Mouse (Mus musculus): Measurements from ENCODE around the gene Cox19. TPM values are rescaled to one million over a fixed set of nuclear protein-coding genes. Genes with fewer than 3 reads are reported as not detected.

The Cox19 gene
- 102 and 106 TPM in 2 replicates for polyA plus RNA-seq (2014; fragmentation: Nextera tagmentation; extraction: Ambion mirVana)

DNA sequence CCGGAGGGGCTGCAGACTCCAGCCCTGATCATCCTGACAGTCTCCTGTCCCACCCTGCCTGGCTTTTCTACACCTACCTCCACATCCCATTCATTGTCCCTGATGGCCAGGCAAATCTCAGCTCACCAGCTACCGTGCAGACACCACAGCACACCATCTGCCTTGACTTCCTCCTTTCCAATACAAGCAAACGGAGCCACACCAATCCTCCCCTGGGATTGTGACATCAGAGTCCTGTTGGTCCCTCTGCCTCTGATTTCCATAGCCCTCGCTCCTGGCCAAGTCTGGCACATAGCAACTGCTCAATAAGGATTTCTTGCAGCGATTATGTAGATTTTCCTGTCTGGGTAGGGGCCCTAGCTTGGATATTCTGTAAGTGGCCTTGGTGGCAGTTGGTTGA lies at the start of gene Cox19:
TSS of gene Cox19 (minus strand) at position 285 of the 400 bp plus-strand sequence.
- Histone ChIP-seq H3K27me3 (ENCODE audit: insufficient read depth, low read length) (no peaks in the 10 kb centered on the region), H3K9ac (peak within 1 kb of the TSS; percentile 31), H3K4me2 (no peak within 1 kb of the TSS), H3K4me1 (ENCODE audit: insufficient read depth) (no peaks in the 10 kb centered on the region), H3K27ac (ENCODE audit: low read depth) (no peak within 1 kb of the TSS), H3K36me3 (ENCODE audit: insufficient read depth) (no peaks in the 10 kb centered on the region), H3K9me3 (ENCODE audit: low read depth, low read length) (no peaks in the 10 kb centered on the region), H3K4me3 (ENCODE audit: low read depth, low read length) (no peak within 1 kb of the TSS)
- WGBS, result 39% methylated on average over 5 of the region's 5 CpGs
- DNase-seq (no peak), ATAC-seq (ENCODE audit: insufficient read depth) (no peak)
- TF ChIP-seq CTCF (IDR thresholded peaks at IDR 0.05; ENCODE audit: low read depth), result no peak

GRCm38 (mm10) chr5:139399991-139400390 lies 48.8 kb upstream of the Cox19 start:
- Histone ChIP-seq H3K4me3 (ENCODE audit: low read depth, low read length) (no peak overlapping the region), H3K36me3 (ENCODE audit: insufficient read depth) (no peaks in the 10 kb centered on the region), H3K4me1 (ENCODE audit: insufficient read depth) (no peaks in the 10 kb centered on the region; the same call in 1 of the 2 replicates), H3K4me2 (no peak overlapping the region), H3K27me3 (ENCODE audit: insufficient read depth, low read length) (no peaks in the 10 kb centered on the region), H3K9me3 (ENCODE audit: low read depth, low read length) (no peaks in the 10 kb centered on the region), H3K9ac (no peak overlapping the region), H3K27ac (ENCODE audit: low read depth) (no peak overlapping the region)
- WGBS, result 78% methylated on average over 14 of the region's 14 CpGs
- no peak for TF ChIP-seq CTCF (IDR thresholded peaks at IDR 0.05; ENCODE audit: low read depth)
- no peak for ATAC-seq (ENCODE audit: insufficient read depth)
- no peak for DNase-seq

DNA sequence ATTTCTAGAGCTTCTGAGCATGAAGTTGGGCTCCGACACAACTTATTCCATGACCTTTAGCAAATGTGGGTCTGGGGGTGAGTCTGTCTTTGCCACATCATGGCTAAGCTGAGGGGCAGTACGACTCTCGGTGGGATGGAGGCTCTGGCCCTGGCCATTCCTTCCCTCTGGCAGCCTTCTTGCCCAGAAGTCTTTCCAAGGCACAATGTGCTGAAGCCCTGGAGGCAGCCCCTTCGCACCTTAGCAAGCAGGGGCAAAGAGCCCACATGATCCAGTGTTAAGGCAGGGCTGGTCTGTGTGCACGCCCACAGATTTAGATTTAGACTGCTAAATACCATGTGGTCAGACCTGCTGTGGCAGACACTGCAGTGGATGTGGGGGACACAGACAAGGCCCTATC lies 47.6 kb upstream of the Cox19 start:
- WGBS, result 70% methylated on average over 5 of the region's 5 CpGs
- H3K27me3 ChIP-seq (ENCODE audit: insufficient read depth, low read length), result no peaks in the 10 kb centered on the region
- H3K4me1 ChIP-seq (ENCODE audit: insufficient read depth), result no peaks in the 10 kb centered on the region; the same call in 1 of the 2 replicates
- H3K9ac ChIP-seq, result no peak overlapping the region; the same call in 1 of the 2 replicates
- H3K27ac ChIP-seq (ENCODE audit: low read depth), result no peak overlapping the region
- H3K36me3 ChIP-seq (ENCODE audit: insufficient read depth), result no peaks in the 10 kb centered on the region
- H3K4me3 ChIP-seq (ENCODE audit: low read depth, low read length), result no peak overlapping the region
- H3K9me3 ChIP-seq (ENCODE audit: low read depth, low read length), result no peaks in the 10 kb centered on the region
- no peak overlapping the region for H3K4me2 ChIP-seq
- no peak for DNase-seq
- 0 out of 2 replicates have a peak, but pooled peaks have one; percentile 9 for ATAC-seq (ENCODE audit: insufficient read depth)
- no peak for TF ChIP-seq CTCF (IDR thresholded peaks at IDR 0.05; ENCODE audit: low read depth)

DNA sequence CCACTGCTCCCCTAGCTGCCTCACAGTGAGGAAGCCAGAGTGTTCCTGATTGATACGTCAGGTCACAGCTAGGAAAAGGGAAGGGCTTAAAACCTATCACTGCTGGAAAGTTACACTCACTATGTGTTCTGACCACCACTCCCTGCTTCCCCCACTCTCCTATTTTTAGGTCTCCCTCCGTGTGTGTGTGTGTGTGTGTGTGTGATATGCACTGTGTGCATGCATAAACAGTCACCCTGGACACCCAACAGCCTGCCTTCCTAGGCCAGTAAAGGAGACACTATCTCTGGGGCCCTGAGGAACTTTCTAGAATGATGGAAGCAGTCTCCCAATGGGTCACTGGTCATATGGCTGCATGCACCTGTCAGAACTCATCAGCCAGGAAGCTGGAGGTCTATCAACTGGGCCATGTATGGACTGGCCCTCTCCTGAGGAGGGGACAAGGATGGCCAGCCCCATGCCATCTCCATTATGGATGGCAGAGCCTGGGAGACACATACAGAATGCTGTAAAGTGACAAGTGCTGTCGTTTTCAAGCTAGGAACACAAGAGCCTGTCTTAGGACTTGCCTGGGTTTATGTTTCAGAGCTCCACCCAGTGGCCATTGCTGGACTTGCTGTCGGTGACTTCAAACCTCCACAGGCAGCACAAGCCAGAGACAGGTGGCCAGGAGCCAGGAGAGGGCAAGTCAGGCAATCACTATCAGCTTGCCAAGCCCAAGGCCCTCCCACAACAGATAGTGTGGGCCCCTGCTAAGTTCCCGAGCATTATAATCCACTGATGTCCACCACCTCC lies 46.9 kb upstream of the Cox19 start:
- no peak overlapping the region for H3K27ac ChIP-seq (ENCODE audit: low read depth)
- H3K9ac ChIP-seq, result no peak overlapping the region; the same call in 1 of the 2 replicates
- DNase-seq, result peak; percentile 92
- H3K36me3 ChIP-seq (ENCODE audit: insufficient read depth), result no peaks in the 10 kb centered on the region
- no peaks in the 10 kb centered on the region; the same call in 1 of the 2 replicates for H3K4me1 ChIP-seq (ENCODE audit: insufficient read depth)
- TF ChIP-seq CTCF (IDR thresholded peaks at IDR 0.05; ENCODE audit: low read depth), result peak; percentile 90
- H3K4me3 ChIP-seq (ENCODE audit: low read depth, low read length), result no peak overlapping the region
- no peak overlapping the region for H3K4me2 ChIP-seq
- 30% methylated on average over 5 of the region's 5 CpGs for WGBS
- ATAC-seq (ENCODE audit: insufficient read depth), result peak; percentile 55
- H3K27me3 ChIP-seq (ENCODE audit: insufficient read depth, low read length), result no peaks in the 10 kb centered on the region
- H3K9me3 ChIP-seq (ENCODE audit: low read depth, low read length), result no peaks in the 10 kb centered on the region

- no peaks in the 10 kb centered on the region for H3K9me3 ChIP-seq (ENCODE audit: low read depth, low read length)
- H3K36me3 ChIP-seq (ENCODE audit: insufficient read depth), result peaks cover 4% of the 10 kb centered on the region; the same call in 1 of the 2 replicates
- no peak overlapping the region for H3K4me2 ChIP-seq
- H3K27ac ChIP-seq (ENCODE audit: low read depth), result no peak overlapping the region
- no peak overlapping the region for H3K4me3 ChIP-seq (ENCODE audit: low read depth, low read length)
- ATAC-seq (ENCODE audit: insufficient read depth) (peak; percentile 52), DNase-seq (no peak)
- H3K4me1 ChIP-seq (ENCODE audit: insufficient read depth), result no peaks in the 10 kb centered on the region; the same call in 1 of the 2 replicates
- no peaks in the 10 kb centered on the region for H3K27me3 ChIP-seq (ENCODE audit: insufficient read depth, low read length)
- 75% methylated on average over 4 of the region's 4 CpGs for WGBS
- no peak overlapping the region for H3K9ac ChIP-seq
- no peak for TF ChIP-seq CTCF (IDR thresholded peaks at IDR 0.05; ENCODE audit: low read depth)
Observed at GRCm38 (mm10) chr5:139397359-139397916, 46.2 kb upstream of the Cox19 start.

DNA sequence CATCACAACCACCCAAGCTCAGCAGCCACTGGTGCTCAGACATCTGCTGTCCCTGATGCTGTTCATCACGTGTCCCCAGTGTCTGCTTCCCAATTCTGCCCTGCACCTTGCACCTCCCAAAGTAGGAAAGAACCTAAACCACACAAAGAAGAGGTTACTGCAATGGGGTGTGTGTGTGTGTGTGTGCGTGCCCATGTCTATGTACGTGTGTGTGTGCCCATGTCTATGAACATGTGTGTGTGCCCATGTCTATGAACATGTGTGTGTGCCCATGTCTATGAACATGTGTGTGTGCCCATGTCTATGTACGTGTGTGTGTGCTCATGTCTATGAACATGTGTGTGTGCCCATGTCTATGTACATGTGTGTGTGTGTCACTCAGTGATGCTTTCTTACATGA lies 44.3 kb upstream of the Cox19 start:
- Histone ChIP-seq H3K27ac (ENCODE audit: low read depth) (no peak overlapping the region), H3K4me2 (no peak overlapping the region), H3K27me3 (ENCODE audit: insufficient read depth, low read length) (no peaks in the 10 kb centered on the region), H3K4me1 (ENCODE audit: insufficient read depth) (no peaks in the 10 kb centered on the region; the same call in 1 of the 2 replicates), H3K36me3 (ENCODE audit: insufficient read depth) (peaks cover 4% of the 10 kb centered on the region; the same call in 1 of the 2 replicates), H3K4me3 (ENCODE audit: low read depth, low read length) (no peak overlapping the region), H3K9ac (no peak overlapping the region), H3K9me3 (ENCODE audit: low read depth, low read length) (no peaks in the 10 kb centered on the region)
- DNase-seq (no peak), ATAC-seq (ENCODE audit: insufficient read depth) (no peak)
- no peak for TF ChIP-seq CTCF (IDR thresholded peaks at IDR 0.05; ENCODE audit: low read depth)
- 83% methylated on average over 4 of the region's 4 CpGs for WGBS

- H3K27me3 ChIP-seq (ENCODE audit: insufficient read depth, low read length), result no peaks in the 10 kb centered on the region
- H3K36me3 ChIP-seq (ENCODE audit: insufficient read depth), result peaks cover 4% of the 10 kb centered on the region; the same call in 1 of the 2 replicates
- WGBS, result 70% methylated on average over 7 of the region's 7 CpGs
- H3K27ac ChIP-seq (ENCODE audit: low read depth), result no peak overlapping the region
- TF ChIP-seq CTCF (IDR thresholded peaks at IDR 0.05; ENCODE audit: low read depth), result no peak
- peaks cover 8% of the 10 kb centered on the region for H3K4me1 ChIP-seq (ENCODE audit: insufficient read depth)
- H3K4me2 ChIP-seq, result no peak overlapping the region
- DNase-seq (no peak), ATAC-seq (ENCODE audit: insufficient read depth) (no peak)
- no peak overlapping the region for H3K9ac ChIP-seq
- H3K9me3 ChIP-seq (ENCODE audit: low read depth, low read length), result no peaks in the 10 kb centered on the region
- H3K4me3 ChIP-seq (ENCODE audit: low read depth, low read length), result no peak overlapping the region
Observed at GRCm38 (mm10) chr5:139394399-139394798, 43.2 kb upstream of the Cox19 start.

Measured in lung, embryonic 14.5 days (tissue).